Mouse (Mus musculus): ENCODE results near the gene Gys2. TPM values are rescaled to one million over a fixed set of nuclear protein-coding genes. Genes with fewer than 3 reads are reported as not detected.

Gys2 gene
- polyA plus RNA-seq, 2 experiments = not detected

GRCm38 (mm10) chr6:142387011-142387754, 85.7 kb downstream of the Gys2 start, which contains the start of the genes Recql and Golt1b:
TSS of gene Recql (minus strand) at chr6:142387087.
TSS of gene Golt1b (plus strand) at chr6:142387221.
- Histone ChIP-seq H3K9me3 (ENCODE audit: control insufficient read depth, low read length) (no peaks in the 10 kb centered on the region), H3K27me3 (ENCODE audit: control insufficient read depth, insufficient read depth, low read length) (no peaks in the 10 kb centered on the region), H3K4me2 (replicated peaks; ENCODE audit: low read depth, low read length, severe bottlenecking) (peak within 1 kb of the TSS; percentile 72), H3K36me3 (ENCODE audit: control insufficient read depth, insufficient read depth, low read length) (0 out of 2 replicates have a peak, but pooled peaks cover 5% of the 10 kb centered on the region), H3K9ac (ENCODE audit: low read depth, low read length, severe bottlenecking) (peak within 1 kb of the TSS; percentile 94), H3K4me3 (replicated peaks; ENCODE audit: low read length) (peak within 1 kb of the TSS; percentile 98), H3K4me1 (ENCODE audit: control insufficient read depth, insufficient read depth, low read length) (peaks cover 17% of the 10 kb centered on the region), H3K27ac (replicated peaks; ENCODE audit: low read depth, low read length) (peak within 1 kb of the TSS; percentile 71)
- ATAC-seq (ENCODE audit: low FRiP score, low read depth) = peak; percentile 100
- WGBS = under 1% methylated on average over 69 of the region's 87 CpGs
- DNase-seq (ENCODE audit: low spot score) = peak; percentile 95
- 0 out of 2 replicates have a peak, but pooled peaks have one; percentile 43 for TF ChIP-seq POLR2A (IDR thresholded peaks at IDR 0.05; ENCODE audit: borderline replicate concordance, extremely low read depth, insufficient read depth, insufficient read length)

- DNase-seq (ENCODE audit: low spot score) (no peak), ATAC-seq (ENCODE audit: low FRiP score, low read depth) (peak; percentile 60)
- 6% methylated on average over 31 of the region's 31 CpGs for WGBS
- Histone ChIP-seq H3K27ac (replicated peaks; ENCODE audit: low read depth, low read length) (no peak overlapping the region), H3K4me2 (replicated peaks; ENCODE audit: low read depth, low read length, severe bottlenecking) (peak overlapping the region; percentile 72), H3K9me3 (ENCODE audit: control insufficient read depth, low read length) (no peaks in the 10 kb centered on the region), H3K9ac (ENCODE audit: low read depth, low read length, severe bottlenecking) (peak overlapping the region; percentile 60), H3K4me3 (replicated peaks; ENCODE audit: low read length) (peak overlapping the region; percentile 98), H3K4me1 (ENCODE audit: control insufficient read depth, insufficient read depth, low read length) (peaks cover 17% of the 10 kb centered on the region), H3K27me3 (ENCODE audit: control insufficient read depth, insufficient read depth, low read length) (no peaks in the 10 kb centered on the region), H3K36me3 (ENCODE audit: control insufficient read depth, insufficient read depth, low read length) (0 out of 2 replicates have a peak, but pooled peaks cover 5% of the 10 kb centered on the region)
- no peak for TF ChIP-seq POLR2A (IDR thresholded peaks at IDR 0.05; ENCODE audit: borderline replicate concordance, extremely low read depth, insufficient read depth, insufficient read length)
Observed at GRCm38 (mm10) chr6:142386285-142387010, 86.5 kb downstream of the Gys2 start.

GRCm38 (mm10) chr6:142384521-142384920, 88.4 kb downstream of the Gys2 start:
- no peak for TF ChIP-seq POLR2A (IDR thresholded peaks at IDR 0.05; ENCODE audit: borderline replicate concordance, extremely low read depth, insufficient read depth, insufficient read length)
- Histone ChIP-seq H3K9me3 (ENCODE audit: control insufficient read depth, low read length) (no peaks in the 10 kb centered on the region), H3K27ac (replicated peaks; ENCODE audit: low read depth, low read length) (no peak overlapping the region), H3K9ac (ENCODE audit: low read depth, low read length, severe bottlenecking) (no peak overlapping the region), H3K4me2 (replicated peaks; ENCODE audit: low read depth, low read length, severe bottlenecking) (no peak overlapping the region), H3K27me3 (ENCODE audit: control insufficient read depth, insufficient read depth, low read length) (no peaks in the 10 kb centered on the region), H3K4me3 (replicated peaks; ENCODE audit: low read length) (no peak overlapping the region), H3K4me1 (ENCODE audit: control insufficient read depth, insufficient read depth, low read length) (peaks cover 17% of the 10 kb centered on the region), H3K36me3 (ENCODE audit: control insufficient read depth, insufficient read depth, low read length) (0 out of 2 replicates have a peak, but pooled peaks cover 5% of the 10 kb centered on the region)
- ATAC-seq (ENCODE audit: low FRiP score, low read depth) (no peak), DNase-seq (ENCODE audit: low spot score) (no peak)
- WGBS = 91% methylated on average over 9 of the region's 9 CpGs

- H3K4me3 ChIP-seq (replicated peaks; ENCODE audit: low read length) = no peak overlapping the region
- H3K36me3 ChIP-seq (ENCODE audit: control insufficient read depth, insufficient read depth, low read length) = peaks cover 4% of the 10 kb centered on the region
- H3K9me3 ChIP-seq (ENCODE audit: control insufficient read depth, low read length) = no peaks in the 10 kb centered on the region
- no peaks in the 10 kb centered on the region for H3K27me3 ChIP-seq (ENCODE audit: control insufficient read depth, insufficient read depth, low read length)
- no peak overlapping the region for H3K9ac ChIP-seq (ENCODE audit: low read depth, low read length, severe bottlenecking)
- TF ChIP-seq POLR2A (IDR thresholded peaks at IDR 0.05; ENCODE audit: borderline replicate concordance, extremely low read depth, insufficient read depth, insufficient read length) = no peak
- H3K27ac ChIP-seq (replicated peaks; ENCODE audit: low read depth, low read length) = no peak overlapping the region
- no peak for DNase-seq (ENCODE audit: low spot score)
- WGBS = 89% methylated on average over 7 of the region's 7 CpGs
- H3K4me1 ChIP-seq (ENCODE audit: control insufficient read depth, insufficient read depth, low read length) = peaks cover 4% of the 10 kb centered on the region; the same call in 1 of the 2 replicates
- ATAC-seq (ENCODE audit: low FRiP score, low read depth) = no peak
- no peak overlapping the region for H3K4me2 ChIP-seq (replicated peaks; ENCODE audit: low read depth, low read length, severe bottlenecking)
Observed at GRCm38 (mm10) chr6:142381615-142382014, 91.3 kb downstream of the Gys2 start.

GRCm38 (mm10) chr6:142379961-142380360, 92.9 kb downstream of the Gys2 start:
- 85% methylated on average over 6 of the region's 6 CpGs for WGBS
- no peak for ATAC-seq (ENCODE audit: low FRiP score, low read depth)
- Histone ChIP-seq H3K4me2 (replicated peaks; ENCODE audit: low read depth, low read length, severe bottlenecking) (no peak overlapping the region), H3K27ac (replicated peaks; ENCODE audit: low read depth, low read length) (no peak overlapping the region), H3K4me3 (replicated peaks; ENCODE audit: low read length) (no peak overlapping the region), H3K27me3 (ENCODE audit: control insufficient read depth, insufficient read depth, low read length) (no peaks in the 10 kb centered on the region), H3K4me1 (ENCODE audit: control insufficient read depth, insufficient read depth, low read length) (no peaks in the 10 kb centered on the region), H3K9ac (ENCODE audit: low read depth, low read length, severe bottlenecking) (no peak overlapping the region), H3K36me3 (ENCODE audit: control insufficient read depth, insufficient read depth, low read length) (peaks cover 10% of the 10 kb centered on the region), H3K9me3 (ENCODE audit: control insufficient read depth, low read length) (no peaks in the 10 kb centered on the region)
- no peak for TF ChIP-seq POLR2A (IDR thresholded peaks at IDR 0.05; ENCODE audit: borderline replicate concordance, extremely low read depth, insufficient read depth, insufficient read length)
- DNase-seq (ENCODE audit: low spot score) = no peak

All from limb, embryonic 14.5 days (tissue).